Mouse (Mus musculus): ENCODE measurements around the gene Sowahc. TPM values are rescaled to one million over a fixed set of nuclear protein-coding genes. Genes with fewer than 3 reads are reported as not detected.

Sowahc gene
- total RNA-seq, 2 experiments from 2014 or later = 1.4 to 2.3 TPM

DNA sequence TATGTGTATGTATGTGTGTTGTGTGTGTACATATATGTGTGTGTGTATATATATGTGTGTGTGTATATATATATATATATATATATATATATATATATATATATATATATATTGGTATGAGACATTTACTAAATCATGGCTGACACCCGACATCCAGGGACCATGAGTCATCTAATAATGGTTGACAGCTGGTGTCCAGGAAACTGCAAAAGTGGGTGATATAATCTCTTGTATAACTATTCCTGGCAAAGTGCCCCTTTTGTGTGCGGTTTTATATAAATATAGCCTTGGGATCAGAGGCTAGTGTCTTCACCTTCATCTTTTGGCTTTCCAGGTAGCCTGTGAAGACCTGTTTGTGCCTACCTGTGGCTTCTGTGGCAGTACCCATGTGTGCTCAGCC is 28.9 kb downstream of the Sowahc start:
- intact Hi-C loops (cut with DNase I; ENCODE audit: low total_unique reads) = no loop called here
- DNase-seq = no peak

DNA sequence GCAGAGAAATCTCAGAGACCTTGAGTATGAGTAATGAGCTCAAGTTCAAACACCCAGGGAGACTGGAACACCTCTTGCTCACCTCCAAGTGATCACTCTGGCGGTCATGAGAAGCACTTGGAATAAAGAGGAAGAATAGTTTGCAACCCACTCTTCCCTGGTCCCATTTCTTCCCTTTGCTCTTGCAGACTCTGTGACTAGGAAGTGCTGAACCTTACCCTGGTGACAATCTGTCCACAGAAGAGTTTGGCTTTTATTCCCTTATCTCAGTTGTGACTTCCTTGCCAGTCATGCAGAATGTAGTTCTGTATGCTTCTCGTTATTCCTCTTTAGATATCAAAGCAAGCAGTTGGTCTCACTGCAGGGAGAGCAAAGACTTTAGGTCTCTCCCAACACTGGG is 30.2 kb downstream of the Sowahc start:
- intact Hi-C loops (cut with DNase I; ENCODE audit: low total_unique reads) = no loop called here
- no peak for DNase-seq

DNA sequence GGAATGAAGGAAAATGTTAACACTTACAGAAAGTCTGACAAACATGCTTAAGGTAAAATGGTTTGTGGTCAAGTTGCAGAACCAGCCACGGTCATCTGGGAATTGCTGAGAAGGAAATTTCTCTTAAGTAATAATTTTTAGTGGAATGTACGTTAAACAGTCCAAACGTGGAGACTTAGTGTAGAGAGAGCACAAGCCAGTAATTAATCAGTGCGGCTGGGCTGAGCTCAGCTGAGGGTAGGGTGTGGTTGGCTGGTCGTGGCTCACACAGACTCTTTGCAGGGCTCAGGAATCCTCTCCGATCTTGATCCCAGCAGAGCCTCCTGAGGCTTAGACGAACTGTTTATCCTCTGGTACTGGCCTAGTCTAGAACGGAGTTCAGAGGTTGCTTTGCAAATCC is 30.6 kb downstream of the Sowahc start:
- intact Hi-C loops (cut with DNase I; ENCODE audit: low total_unique reads) = no loop called here
- DNase-seq = no peak

DNA sequence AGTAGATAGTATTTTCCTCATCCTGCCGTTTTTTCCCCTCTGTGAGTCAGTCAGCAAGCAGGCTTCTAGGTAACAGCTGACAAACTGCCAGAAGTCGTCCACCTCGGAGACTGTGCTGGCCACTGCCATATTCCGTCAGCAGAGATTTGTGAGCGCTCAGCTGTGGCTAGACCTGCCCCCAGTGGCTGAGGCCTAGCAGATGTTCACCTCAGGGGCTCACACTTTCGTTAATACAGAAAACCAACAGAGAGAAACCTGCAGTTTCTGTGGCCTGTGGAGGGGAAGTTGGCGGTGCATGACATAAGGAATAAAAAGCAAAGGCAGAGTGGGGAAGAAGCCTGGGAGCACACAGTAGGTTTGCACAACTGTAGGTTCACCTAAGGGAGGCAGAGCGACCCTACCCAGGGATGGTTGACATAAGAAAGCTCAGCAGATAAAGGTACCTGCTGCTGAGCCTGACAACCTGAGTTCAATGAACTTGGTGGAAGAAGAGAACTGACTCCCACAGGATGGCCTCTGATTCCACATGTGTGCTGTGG is 31.9 kb downstream of the Sowahc start:
- DNase-seq = no peak
- intact Hi-C loops (cut with DNase I; ENCODE audit: low total_unique reads) = no loop called here

DNA sequence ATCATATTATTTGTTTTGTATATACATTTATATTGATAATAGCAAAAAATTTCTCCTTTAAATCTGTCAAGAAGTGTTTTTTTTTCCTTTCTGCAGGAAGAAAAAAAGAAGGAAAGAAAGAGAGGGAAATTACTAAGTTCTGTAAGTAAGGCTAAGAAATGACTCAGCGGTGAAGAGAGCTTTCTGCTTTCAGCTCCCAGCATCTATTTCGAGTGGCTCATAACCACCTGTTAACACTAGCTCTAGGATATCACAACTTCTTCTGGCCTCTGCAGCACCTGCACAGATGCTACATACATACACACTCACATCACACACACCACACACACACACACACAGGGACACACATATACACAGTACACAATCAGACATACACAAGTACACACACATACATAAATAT is 34.8 kb downstream of the Sowahc start:
- no peak for DNase-seq
- intact Hi-C loops (cut with DNase I; ENCODE audit: low total_unique reads) = no loop called here

DNA sequence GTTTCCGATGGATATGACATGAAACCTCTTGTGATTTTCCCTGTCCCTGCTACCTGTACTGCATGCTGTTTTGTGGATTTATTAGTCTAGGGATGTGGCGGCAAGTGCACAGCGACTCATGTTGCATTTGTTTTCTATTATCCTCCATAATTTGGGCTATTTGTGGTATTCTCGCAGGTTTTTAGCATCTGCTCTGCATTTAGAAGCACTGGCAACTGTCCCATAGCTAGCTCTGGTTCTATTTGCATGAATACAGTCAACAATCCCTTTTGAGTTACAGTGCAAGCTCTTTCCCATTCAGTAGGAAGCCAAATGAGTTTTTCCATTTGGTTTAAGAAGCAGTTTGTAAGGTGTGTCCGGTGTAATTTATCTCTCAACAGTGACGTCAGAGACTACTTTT is 37.8 kb downstream of the Sowahc start:
- intact Hi-C loops (cut with DNase I; ENCODE audit: low total_unique reads) = no loop called here

DNA sequence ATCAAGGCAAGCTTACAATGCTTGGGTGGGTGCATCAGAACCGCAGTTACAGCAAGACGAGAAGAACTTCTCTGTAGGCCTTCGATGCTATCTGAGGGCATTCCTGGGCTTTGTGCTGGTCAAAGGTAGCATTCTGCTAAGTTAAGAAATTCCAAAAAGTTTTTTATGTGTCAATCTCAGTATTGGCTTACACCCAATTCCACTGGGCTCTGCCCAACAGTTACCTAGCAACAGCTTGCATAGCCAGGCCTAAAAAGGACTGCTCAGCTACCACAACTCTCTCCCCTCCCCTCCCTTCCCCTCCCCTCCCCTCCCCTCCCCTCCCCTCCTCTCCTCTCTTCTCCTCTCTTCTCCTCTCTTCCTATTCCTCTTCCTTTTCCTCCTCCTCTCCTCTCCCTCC is 39.9 kb downstream of the Sowahc start:
- DNase-seq = no peak
- intact Hi-C loops (cut with DNase I; ENCODE audit: low total_unique reads) = no loop called here

More for the DNA sequence above, 37.8 kb downstream of the Sowahc start:
- no peak for DNase-seq

DNA sequence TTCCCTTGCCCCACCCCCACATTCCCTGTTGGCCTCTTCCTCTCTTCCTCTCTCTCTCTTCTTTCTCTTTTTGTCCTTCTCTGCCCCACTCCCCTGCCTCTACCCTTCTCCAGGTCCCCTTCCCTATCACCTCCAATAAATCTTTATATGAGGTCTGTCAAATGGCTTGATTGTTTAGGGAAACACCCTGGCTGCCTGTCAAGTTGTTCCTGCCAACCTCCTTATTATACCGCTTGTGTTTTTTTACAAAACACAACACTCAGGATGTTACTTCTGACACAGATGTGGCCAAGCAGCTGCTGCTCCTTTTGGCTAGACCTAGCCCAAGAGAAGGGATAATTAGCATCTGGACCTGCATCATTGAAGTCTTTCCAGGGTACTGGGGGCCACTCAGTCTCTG is 40.3 kb downstream of the Sowahc start:
- intact Hi-C loops (cut with DNase I; ENCODE audit: low total_unique reads) = no loop called here
- no peak for DNase-seq

DNA sequence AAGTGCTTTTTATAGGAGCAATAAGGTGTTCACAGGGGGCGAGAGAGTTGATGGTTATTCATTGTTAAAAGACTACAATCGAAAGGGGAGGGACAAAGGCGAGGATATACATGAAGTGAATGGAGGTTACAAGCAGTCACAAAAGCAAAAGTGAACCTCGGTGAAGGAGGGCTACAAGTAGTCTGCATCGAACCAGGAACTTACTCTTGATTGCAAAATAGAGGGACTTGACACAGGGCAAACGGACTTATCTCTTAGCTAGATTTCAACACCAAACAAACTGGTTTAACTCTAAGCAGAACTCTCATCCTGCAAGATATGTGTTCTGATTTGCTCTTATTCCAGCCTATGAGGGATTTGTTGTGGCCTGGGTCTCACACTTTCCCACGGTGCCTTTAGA is 41.2 kb downstream of the Sowahc start:
- intact Hi-C loops (cut with DNase I; ENCODE audit: low total_unique reads) = no loop called here
- DNase-seq = no peak

DNA sequence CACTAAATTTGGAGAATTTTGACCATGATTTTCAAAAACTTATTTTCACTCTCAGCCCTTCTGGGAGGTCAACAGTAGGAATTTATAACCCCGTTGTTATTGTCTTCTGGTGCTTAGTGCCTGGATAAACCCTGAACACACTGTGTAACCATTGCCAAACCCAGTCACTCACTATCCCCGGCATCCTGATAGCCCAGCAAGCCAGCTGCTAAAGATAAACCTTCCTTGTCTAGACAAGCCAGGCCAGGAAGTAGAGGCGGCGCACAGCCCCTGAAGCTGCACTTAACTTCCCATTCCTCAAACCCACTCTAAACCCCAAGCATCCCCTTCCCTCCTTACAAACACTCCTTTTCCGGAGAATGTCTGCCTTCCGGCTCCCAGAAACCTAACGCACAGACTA is 43.3 kb downstream of the Sowahc start:
- intact Hi-C loops (cut with DNase I; ENCODE audit: low total_unique reads) = no loop called here
- DNase-seq = no peak

DNA sequence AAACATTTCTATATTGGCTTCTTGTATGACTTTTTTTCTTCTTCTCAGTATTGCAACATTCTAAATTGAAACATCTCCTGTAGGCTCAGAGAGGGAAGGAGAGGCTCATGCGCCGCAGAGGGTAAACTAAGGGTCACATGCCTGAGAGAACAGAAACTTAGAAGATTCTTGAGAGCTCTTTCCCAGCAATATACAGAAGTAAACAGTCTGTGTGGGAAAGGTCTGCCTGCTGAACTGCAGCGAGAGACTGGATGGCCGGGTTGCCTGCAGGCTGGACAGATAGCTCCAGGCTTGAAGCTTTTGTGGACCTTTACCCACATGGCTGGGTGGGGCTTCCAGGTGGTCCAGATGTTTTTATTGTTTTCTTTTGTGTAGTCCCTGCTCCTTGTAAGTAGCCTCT is 43.9 kb downstream of the Sowahc start:
- DNase-seq = no peak
- intact Hi-C loops (cut with DNase I; ENCODE audit: low total_unique reads) = no loop called here

DNA sequence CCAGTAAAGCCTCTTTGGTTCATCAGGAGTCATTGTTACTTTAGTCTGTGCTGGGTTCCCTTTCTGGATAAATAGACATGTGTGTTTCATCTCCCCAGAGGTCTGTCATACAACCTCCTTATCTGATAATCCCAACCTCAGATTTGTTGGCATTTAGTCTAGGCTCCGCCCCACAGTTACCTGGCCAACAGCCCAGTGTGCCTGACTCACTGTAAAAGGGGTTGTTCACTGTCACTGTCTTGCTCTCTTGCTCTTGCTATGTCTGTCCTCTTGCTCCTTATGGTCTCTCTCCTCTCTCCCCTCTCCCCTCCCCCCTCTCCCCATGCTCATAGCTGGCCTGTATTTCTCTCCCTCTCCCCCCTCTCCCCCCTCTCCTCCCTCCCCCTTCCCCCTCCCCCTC is 44.3 kb downstream of the Sowahc start:
- intact Hi-C loops (cut with DNase I; ENCODE audit: low total_unique reads) = no loop called here

DNA sequence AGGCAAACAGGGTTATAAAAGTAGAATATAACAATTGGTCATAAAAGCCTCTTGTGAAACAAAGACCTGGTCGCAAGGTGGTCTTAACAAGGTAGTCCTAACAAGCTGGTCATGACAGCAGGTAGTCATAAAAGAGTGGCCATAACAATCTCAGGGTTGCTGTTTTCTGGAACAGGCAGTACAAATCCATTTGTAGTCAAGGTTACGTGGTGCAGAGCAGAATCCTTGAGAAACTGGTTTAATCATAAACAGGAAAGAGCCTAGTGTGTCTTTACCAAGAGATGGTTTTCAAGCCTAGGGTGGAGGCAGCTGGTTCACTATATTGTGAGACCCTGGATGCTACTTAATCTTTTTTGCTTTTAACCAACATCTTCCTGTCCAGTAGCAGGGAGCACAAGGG is 45.5 kb downstream of the Sowahc start:
- intact Hi-C loops (cut with DNase I; ENCODE audit: low total_unique reads) = no loop called here
- DNase-seq = no peak

More for the DNA sequence above, 44.3 kb downstream of the Sowahc start:
- DNase-seq = peak; percentile 47

DNA sequence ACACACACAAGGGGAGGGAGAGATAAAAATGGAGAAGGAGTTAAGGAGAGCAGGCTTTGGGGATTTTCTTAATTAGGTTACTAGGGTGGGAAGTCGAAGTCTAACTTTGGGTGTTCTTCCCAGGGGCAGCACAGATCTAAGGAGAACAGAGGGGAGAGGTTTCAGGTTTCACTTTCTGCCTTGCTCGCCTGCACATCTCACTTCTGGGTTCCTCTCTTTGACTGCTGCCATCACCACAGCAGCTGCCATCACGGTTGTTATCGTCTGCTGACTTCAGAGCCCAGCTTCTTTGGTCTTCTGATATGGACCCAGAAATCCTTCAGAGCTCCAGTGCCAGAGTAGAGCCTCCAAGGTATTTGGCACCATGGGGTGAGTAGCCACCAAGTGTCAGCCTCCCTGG is 46.4 kb downstream of the Sowahc start:
- intact Hi-C loops (cut with DNase I; ENCODE audit: low total_unique reads) = no loop called here
- no peak for DNase-seq

DNA sequence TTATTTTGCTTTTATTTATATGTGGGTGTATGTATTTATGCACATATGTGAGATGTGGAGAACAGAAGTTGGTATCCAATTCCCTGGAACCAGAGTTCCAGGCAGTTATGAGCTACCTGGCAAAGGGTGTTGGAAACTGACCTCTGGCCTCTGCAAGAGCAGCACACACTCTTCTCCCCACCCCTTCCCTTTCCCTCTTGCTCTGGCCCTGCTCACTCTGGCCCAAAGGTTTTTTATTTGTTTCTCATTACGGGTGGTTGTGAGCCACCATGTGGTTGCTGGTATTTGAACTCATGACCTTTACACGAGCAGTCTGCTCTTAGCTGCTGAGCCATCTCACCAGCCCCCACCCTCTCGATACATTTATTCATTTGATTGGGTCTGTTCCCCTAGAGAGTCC is 47.0 kb downstream of the Sowahc start:
- no peak for DNase-seq
- intact Hi-C loops (cut with DNase I; ENCODE audit: low total_unique reads) = no loop called here

DNA sequence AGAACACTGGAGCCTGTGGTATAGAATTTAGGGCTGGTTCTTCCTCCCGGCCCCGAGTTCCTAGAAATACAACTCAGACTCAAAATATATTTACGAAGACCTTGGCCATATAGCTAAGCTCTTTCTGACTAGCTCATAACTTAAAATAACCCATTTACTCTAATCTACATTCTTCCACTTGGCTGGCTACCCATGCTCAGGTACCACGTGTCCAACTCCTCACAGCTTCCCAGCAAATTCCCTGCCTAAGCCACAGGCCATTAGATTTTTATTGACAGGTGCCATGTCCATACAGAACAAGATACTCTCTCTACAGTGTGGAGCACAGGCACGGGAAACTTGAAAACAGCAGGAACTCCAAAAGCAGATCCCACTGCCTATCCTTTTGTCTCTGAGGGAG is 54.0 kb downstream of the Sowahc start:
- intact Hi-C loops (cut with DNase I; ENCODE audit: low total_unique reads) = no loop called here
- DNase-seq = no peak

Other genes starting within 250 kb of the Sowahc start
- gene Sept10, start 106 bp upstream of the Sowahc start, total RNA-seq (2021) = 10 to 100 TPM; 16.6 to 17.0 TPM
- 10 to 100 TPM; 29.9 to 34.2 TPM for gene P4ha1, start 101.3 kb downstream of the Sowahc start, total RNA-seq (2021)
- 100 to 1,000 TPM; 106 to 119 TPM for gene Gm10273, start 173.7 kb downstream of the Sowahc start, total RNA-seq (2021)
- under 1 TPM in 1 of 2 experiments, not detected in 1; 0.45 TPM for gene Pla2g12b, start 181.7 kb downstream of the Sowahc start, total RNA-seq (2021)
- under 1 TPM; 0.51 to 0.58 TPM for gene Oit3, start 219.8 kb downstream of the Sowahc start, total RNA-seq (2021)